Mouse (Mus musculus) olfactory bulb, adult 2 months (tissue): Measurements from ENCODE around the gene Sema3d. TPM values are rescaled to one million over a fixed set of nuclear protein-coding genes. Genes with fewer than 3 reads are reported as not detected.

Experiments used
- H3K27ac ChIP-seq: fragments of 200-500 bp; 2 replicates; pipeline ENCODE4 v1.5.1; 2012; ENCODE audit warnings: low read depth, low read length; ENCODE audit not compliant: insufficient read depth
- H3K4me1 ChIP-seq: fragments of 200-500 bp; 2 replicates; pipeline ENCODE4 v1.6.1; 2012; ENCODE audit warnings: low read length; ENCODE audit not compliant: control insufficient read depth, insufficient read depth
- H3K4me3 ChIP-seq: fragments of 200-500 bp; 2 replicates; pipeline ENCODE4 v1.5.1; 2012; ENCODE audit warnings: mild to moderate bottlenecking, low read depth, low read length, moderate library complexity; ENCODE audit not compliant: insufficient read depth
- CTCF ChIP-seq: fragments of 200-500 bp; IDR thresholded peaks from 2 replicates; pipeline ENCODE4 v1.5.1; 2012; ENCODE audit warnings: low read depth, mild to moderate bottlenecking, low read length, moderate library complexity; ENCODE audit not compliant: insufficient read depth
- POLR2A ChIP-seq: fragments of 200-500 bp; IDR thresholded peaks from 2 replicates; pipeline ENCODE4 v1.6.1; 2012; ENCODE audit warnings: mild to moderate bottlenecking, low read depth, low read length, moderate library complexity; ENCODE audit not compliant: insufficient read depth
- WGBS: fragments of 180-500 bp; shearing (Covaris S2); methylation state at CpG from one replicate; pipeline ENCODE4 v1.1.7; 2018; 5-methylcytosine and 5-hydroxymethylcytosine counted together
- polyA plus RNA-seq: library from polyadenylated mRNA; stranded (reverse); fragments of >200 nt; gene quantifications from 2 replicates; pipeline ENCODE4 v1.2.4, GENCODE M21; 2012; ENCODE audit warnings: low replicate concordance; ENCODE audit not compliant: missing spikeins, insufficient read depth, insufficient read length

The Sema3d gene
- polyA plus RNA-seq, 1 experiment: not detected

GRCm38 (mm10) chr5:12487926-12488325 lies 104.7 kb downstream of the Sema3d start:
- Histone ChIP-seq H3K4me3 (no peak overlapping the region), H3K4me1 (no peaks in the 10 kb centered on the region), H3K27ac (no peak overlapping the region)
- TF ChIP-seq CTCF (no peak), POLR2A (no peak)
- WGBS: 71% methylated on average over 2 of the region's 2 CpGs

DNA sequence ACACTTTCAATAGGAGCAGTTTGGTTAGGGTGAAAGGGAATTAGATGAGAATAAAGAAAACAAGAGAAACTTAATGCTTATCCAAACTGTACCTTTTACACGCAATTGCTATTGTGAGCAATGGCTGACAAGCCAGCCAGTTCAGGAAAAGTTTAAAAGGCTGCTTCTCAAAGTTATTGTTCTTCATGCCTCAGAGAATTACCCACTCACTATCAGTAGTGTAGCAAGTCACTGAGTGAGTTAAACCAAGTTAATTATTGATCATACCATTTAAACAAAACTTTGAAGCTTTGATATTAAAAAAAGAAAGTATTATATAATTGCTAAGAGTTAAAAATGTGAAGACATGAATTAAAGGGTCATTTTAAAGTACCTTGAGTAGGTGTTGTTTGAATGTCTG lies 108.5 kb downstream of the Sema3d start:
- Histone ChIP-seq H3K27ac (no peak overlapping the region), H3K4me1 (no peaks in the 10 kb centered on the region), H3K4me3 (no peak overlapping the region)
- no peak for TF ChIP-seq POLR2A
- TF ChIP-seq CTCF: no peak
- 48% methylated on average over 1 of the region's 1 CpGs for WGBS

DNA sequence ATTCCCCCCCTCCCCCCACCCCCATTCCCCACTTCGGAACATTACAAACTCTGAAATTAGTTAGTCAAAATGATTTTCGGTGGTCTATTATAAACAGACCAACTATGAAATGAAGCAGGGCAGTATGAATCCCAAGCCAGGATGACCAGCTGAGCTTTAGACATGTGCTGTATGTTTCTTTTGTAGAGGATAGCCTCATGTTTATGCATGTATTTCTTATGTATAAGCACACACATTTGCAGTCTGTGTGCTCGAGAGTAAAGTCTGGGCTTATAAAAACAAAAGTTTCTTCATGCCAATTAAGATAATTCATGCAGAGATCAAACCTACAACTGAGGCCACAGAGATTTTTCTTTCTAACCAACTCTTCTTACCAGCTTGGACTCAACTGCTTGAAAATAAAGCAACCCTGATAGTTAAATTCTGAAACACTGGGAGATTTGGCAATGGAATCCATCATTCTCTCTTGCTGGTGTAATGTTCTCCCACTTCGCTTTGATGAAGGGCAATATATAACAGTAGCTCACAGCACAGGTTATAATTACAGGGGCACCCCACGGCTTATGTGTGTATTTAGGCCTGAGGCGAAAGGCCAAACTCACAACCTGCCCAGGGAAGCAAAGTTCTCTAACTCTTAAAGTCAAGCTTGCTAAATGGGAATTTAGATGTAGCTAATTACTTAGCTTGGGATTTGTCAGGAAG lies 115.2 kb downstream of the Sema3d start:
- 39% methylated on average over 6 of the region's 6 CpGs for WGBS
- TF ChIP-seq CTCF (no peak), POLR2A (no peak)
- no peak overlapping the region for H3K27ac ChIP-seq
- H3K4me3 ChIP-seq: no peak overlapping the region
- no peaks in the 10 kb centered on the region for H3K4me1 ChIP-seq

DNA sequence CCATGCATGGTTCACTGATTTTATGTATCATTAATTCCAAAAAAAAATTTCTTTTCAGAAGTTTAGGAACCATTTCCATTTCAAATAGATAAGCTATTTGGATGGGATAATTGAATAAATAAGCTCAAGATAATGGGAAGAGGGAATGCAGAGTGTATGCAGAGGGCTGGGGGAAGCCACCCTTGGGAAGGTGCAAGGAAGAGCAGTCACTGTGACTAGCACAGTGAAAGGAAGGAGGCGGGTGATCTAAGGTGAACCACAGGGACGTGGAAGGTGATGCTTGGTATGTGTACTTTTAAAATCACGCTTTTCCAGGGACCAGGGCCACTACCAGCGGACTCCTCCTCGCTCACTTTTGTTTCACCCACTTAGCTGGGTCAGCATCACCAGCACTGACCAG lies 115.9 kb downstream of the Sema3d start:
- WGBS: 89% methylated on average over 5 of the region's 5 CpGs
- no peaks in the 10 kb centered on the region for H3K4me1 ChIP-seq
- no peak overlapping the region for H3K4me3 ChIP-seq
- no peak for TF ChIP-seq POLR2A
- no peak for TF ChIP-seq CTCF
- no peak overlapping the region for H3K27ac ChIP-seq

GRCm38 (mm10) chr5:12499791-12500504 lies 116.8 kb downstream of the Sema3d start:
- H3K4me3 ChIP-seq: no peak overlapping the region
- TF ChIP-seq POLR2A (no peak), CTCF (no peak)
- WGBS: 85% methylated on average over 6 of the region's 6 CpGs
- no peaks in the 10 kb centered on the region for H3K4me1 ChIP-seq
- H3K27ac ChIP-seq: no peak overlapping the region

DNA sequence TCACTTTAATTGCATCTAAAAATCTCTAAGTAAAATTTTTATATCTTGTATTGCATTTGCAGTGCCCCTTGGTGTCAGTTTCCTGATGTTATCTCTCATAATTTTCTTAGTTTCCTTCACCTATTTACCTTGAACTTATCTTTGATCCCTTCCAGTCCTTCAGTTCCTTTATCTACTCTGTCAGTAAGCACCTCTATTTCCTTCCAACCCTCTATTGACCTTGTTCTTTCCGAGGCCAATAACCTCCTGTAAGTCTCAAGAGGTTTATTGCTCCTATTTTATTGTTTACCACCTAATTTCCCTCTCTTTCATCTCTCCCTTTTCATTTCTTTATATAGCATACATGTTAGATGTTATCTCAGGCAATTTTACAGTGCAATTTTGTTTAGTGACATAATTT lies 129.3 kb downstream of the Sema3d start:
- H3K27ac ChIP-seq: no peak overlapping the region
- no peaks in the 10 kb centered on the region for H3K4me1 ChIP-seq
- no peak overlapping the region for H3K4me3 ChIP-seq
- TF ChIP-seq CTCF (no peak), POLR2A (no peak)
- 69% methylated on average over 1 of the region's 1 CpGs for WGBS

DNA sequence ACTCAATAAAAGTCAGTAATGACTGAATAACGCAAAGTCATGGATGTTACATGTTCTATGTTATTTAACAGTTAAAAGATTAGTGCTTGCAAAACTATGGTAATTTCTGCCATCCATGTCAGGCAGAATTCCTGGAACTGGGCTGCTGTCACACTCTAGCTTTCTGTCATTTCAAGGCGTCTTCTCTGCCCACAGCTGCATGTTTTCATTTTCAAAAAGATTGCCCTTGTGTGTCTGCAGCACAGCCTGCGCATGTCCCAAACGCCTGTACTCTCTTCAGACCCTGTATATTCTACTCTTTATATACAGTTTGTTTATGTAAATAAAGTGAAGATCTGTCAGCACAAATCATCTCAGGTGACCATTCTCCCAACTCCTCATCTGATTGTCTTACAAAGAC lies 132.1 kb downstream of the Sema3d start:
- Histone ChIP-seq H3K4me3 (no peak overlapping the region), H3K27ac (no peak overlapping the region), H3K4me1 (no peaks in the 10 kb centered on the region)
- WGBS: 73% methylated on average over 4 of the region's 4 CpGs
- no peak for TF ChIP-seq POLR2A
- no peak for TF ChIP-seq CTCF

GRCm38 (mm10) chr5:12525235-12525767 lies 142.1 kb downstream of the Sema3d start:
- 18% methylated on average over 4 of the region's 4 CpGs for WGBS
- TF ChIP-seq POLR2A: no peak
- TF ChIP-seq CTCF: no peak
- H3K4me1 ChIP-seq: no peaks in the 10 kb centered on the region
- H3K27ac ChIP-seq: no peak overlapping the region
- no peak overlapping the region for H3K4me3 ChIP-seq

GRCm38 (mm10) chr5:12528596-12528995 lies 145.4 kb downstream of the Sema3d start:
- no peaks in the 10 kb centered on the region for H3K4me1 ChIP-seq
- WGBS: 88% methylated on average over 2 of the region's 2 CpGs
- TF ChIP-seq POLR2A: no peak
- TF ChIP-seq CTCF: no peak
- no peak overlapping the region for H3K27ac ChIP-seq
- H3K4me3 ChIP-seq: no peak overlapping the region
